Mouse (Mus musculus): ENCODE data around the gene Prune2. TPM values are rescaled to one million over a fixed set of nuclear protein-coding genes. Genes with fewer than 3 reads are reported as not detected.

Gene Prune2
- polyA plus RNA-seq, 1 experiment from 2014 or later, result 7.2 TPM

DNA sequence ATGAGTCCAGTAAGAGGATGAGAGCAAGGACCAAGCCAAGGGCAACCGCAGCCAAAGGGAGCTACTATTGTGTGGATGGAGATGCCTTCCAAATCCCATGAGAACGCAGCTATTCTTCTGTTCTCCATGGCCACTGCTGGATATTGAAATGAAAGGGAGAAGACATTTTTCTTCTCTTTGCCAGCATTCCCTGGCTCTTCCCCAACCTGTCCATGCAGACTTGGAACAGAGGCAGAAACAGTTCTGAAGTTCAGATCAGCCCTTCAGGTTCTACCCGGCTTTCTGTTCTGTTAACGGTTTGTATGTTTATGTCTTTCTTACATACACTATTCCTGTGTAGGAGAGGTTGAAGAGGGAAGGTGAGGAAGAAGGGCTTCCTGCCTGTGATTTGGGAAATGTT is 3.1 kb downstream of the Prune2 start:
- no peaks in the 10 kb centered on the region for H3K36me3 ChIP-seq
- WGBS, result 79% methylated on average over 4 of the region's 4 CpGs
- H3K9ac ChIP-seq, result no peak overlapping the region
- H3K4me3 ChIP-seq, result no peak overlapping the region
- H3K27me3 ChIP-seq (replicated peaks), result peaks cover 43% of the 10 kb centered on the region
- H3K9me3 ChIP-seq, result no peaks in the 10 kb centered on the region
- peaks cover 19% of the 10 kb centered on the region for H3K4me1 ChIP-seq
- H3K4me2 ChIP-seq, result no peak overlapping the region
- ATAC-seq (ENCODE audit: extremely low read depth, insufficient number of reproducible peaks, low FRiP score, low TSS enrichment), result no peak
- H3K27ac ChIP-seq (replicated peaks), result no peak overlapping the region

DNA sequence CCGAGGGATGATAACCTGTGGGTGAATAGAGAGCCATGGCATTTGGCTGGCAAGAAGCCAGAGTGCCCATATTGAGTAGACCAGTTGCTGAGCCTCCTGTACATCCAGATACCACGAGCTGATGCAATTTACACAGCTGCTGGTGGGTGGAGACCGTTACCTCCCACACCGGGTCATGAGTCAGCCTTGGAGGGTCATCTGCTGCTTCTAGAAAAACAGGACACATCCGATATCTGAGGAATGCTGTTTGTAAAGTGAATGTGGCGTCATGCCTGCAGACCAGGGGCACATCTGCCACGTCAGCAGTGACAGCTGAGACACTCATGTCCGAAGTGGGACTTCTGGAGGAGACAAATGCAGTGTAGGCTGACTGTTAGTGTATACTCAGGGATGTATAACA is 3.6 kb downstream of the Prune2 start:
- Histone ChIP-seq H3K4me1 (peaks cover 19% of the 10 kb centered on the region), H3K36me3 (no peaks in the 10 kb centered on the region), H3K27me3 (replicated peaks) (peaks cover 38% of the 10 kb centered on the region), H3K4me3 (no peak overlapping the region), H3K27ac (replicated peaks) (no peak overlapping the region), H3K9me3 (no peaks in the 10 kb centered on the region), H3K4me2 (no peak overlapping the region), H3K9ac (no peak overlapping the region)
- WGBS, result 22% methylated on average over 8 of the region's 8 CpGs
- no peak for ATAC-seq (ENCODE audit: extremely low read depth, insufficient number of reproducible peaks, low FRiP score, low TSS enrichment)

DNA sequence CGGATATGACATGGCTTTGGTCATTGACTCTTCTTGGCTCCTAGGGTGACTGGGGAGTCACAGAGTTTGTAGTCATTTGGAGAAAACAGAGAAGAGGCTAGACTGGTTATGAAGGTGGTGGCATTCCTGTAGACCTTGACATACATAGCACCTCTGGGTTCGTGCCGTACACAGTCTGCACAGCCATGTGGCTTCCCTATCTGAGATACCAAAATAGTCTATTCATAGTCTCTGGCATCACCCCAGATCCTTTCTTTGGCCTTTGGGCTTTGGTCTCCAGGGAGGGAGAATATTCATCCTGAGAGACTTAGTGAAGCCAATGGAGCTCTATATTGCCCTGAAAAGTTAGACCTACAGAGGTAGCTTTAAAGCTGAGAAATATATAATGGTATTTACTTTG is 5.1 kb downstream of the Prune2 start:
- H3K27ac ChIP-seq (replicated peaks), result no peak overlapping the region
- no peaks in the 10 kb centered on the region for H3K9me3 ChIP-seq
- peaks cover 15% of the 10 kb centered on the region for H3K4me1 ChIP-seq
- H3K9ac ChIP-seq, result no peak overlapping the region
- H3K4me2 ChIP-seq, result no peak overlapping the region
- WGBS, result 75% methylated on average over 3 of the region's 3 CpGs
- no peak overlapping the region for H3K4me3 ChIP-seq
- H3K36me3 ChIP-seq, result no peaks in the 10 kb centered on the region
- ATAC-seq (ENCODE audit: extremely low read depth, insufficient number of reproducible peaks, low FRiP score, low TSS enrichment), result no peak
- H3K27me3 ChIP-seq (replicated peaks), result peaks cover 27% of the 10 kb centered on the region

DNA sequence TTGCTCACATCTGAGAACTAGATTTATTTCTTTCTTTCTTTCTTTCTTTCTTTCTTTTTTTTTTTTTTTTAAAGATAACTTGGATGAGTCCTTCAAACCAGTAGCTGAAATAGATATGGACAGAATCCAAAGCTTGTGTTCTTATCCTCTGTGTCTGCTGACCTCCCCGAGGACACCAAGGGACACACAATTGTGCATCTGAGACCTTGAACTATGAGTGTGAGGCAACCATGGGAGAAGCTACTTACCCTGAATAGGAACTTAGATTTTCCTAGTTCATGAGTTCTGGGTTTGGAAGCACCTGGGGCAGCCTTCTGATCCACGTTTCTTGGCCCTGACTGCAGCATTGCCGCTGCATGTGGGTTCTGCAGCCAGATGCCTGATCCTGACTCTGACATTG is 7.3 kb downstream of the Prune2 start:
- Histone ChIP-seq H3K9me3 (no peaks in the 10 kb centered on the region), H3K4me2 (no peak overlapping the region), H3K9ac (no peak overlapping the region), H3K27me3 (replicated peaks) (peaks cover 9% of the 10 kb centered on the region; the same call in 1 of the 2 replicates), H3K27ac (replicated peaks) (no peak overlapping the region), H3K36me3 (no peaks in the 10 kb centered on the region), H3K4me3 (no peak overlapping the region), H3K4me1 (peaks cover 7% of the 10 kb centered on the region)
- 80% methylated on average over 3 of the region's 3 CpGs for WGBS
- no peak for ATAC-seq (ENCODE audit: extremely low read depth, insufficient number of reproducible peaks, low FRiP score, low TSS enrichment)

DNA sequence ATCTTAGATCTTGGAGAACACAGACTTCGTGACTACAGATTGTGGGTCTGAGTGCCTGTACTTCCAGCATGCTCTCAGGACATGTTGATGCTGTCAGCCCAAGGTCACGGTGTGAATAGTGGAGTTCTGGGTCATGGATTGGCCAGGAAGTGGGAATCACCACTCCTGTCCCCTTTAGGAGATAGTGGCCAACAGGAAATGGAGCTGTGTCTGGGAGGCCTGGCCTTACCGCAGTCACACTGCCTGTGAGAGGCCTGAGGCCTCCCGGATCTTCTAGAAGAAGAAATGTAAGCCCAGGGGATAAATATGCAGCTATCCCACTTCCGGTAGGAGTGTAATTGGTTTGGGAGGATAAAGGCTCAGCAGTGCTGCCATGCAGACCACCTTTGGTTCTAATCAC is 12.8 kb downstream of the Prune2 start:
- 55% methylated on average over 5 of the region's 5 CpGs for WGBS
- no peak for ATAC-seq (ENCODE audit: extremely low read depth, insufficient number of reproducible peaks, low FRiP score, low TSS enrichment)

DNA sequence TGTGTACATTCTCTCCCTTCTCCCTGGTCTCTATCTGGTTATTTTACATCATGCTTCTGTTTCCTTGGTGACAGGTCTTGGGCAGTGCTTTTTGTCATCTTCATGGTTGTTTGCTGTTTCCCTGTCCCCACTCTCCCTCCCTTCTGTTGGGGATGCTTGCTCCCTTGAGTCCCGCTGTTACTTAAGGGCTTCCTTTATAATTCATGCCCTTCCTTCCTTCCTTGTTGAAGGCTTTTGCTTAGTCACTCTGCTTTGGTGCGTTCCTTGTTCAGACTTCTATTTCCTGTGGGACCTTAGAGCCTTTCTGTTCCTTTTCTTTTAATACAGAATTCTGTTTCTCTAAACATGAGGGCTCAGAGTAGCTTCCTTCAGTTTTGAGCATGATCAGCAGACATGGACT is 14.7 kb downstream of the Prune2 start:
- no peaks in the 10 kb centered on the region for H3K27me3 ChIP-seq (replicated peaks)
- no peaks in the 10 kb centered on the region for H3K36me3 ChIP-seq
- H3K4me1 ChIP-seq, result no peaks in the 10 kb centered on the region
- H3K27ac ChIP-seq (replicated peaks), result no peak overlapping the region
- no peak overlapping the region for H3K4me3 ChIP-seq
- no peak overlapping the region for H3K4me2 ChIP-seq
- ATAC-seq (ENCODE audit: extremely low read depth, insufficient number of reproducible peaks, low FRiP score, low TSS enrichment), result no peak
- no peaks in the 10 kb centered on the region for H3K9me3 ChIP-seq
- WGBS, result 45% methylated on average over 2 of the region's 2 CpGs
- no peak overlapping the region for H3K9ac ChIP-seq

More for the DNA sequence above, 12.8 kb downstream of the Prune2 start:
- H3K4me2 ChIP-seq, result no peak overlapping the region
- H3K9me3 ChIP-seq, result no peaks in the 10 kb centered on the region
- H3K27me3 ChIP-seq (replicated peaks), result no peaks in the 10 kb centered on the region
- H3K36me3 ChIP-seq, result no peaks in the 10 kb centered on the region
- no peak overlapping the region for H3K4me3 ChIP-seq
- H3K27ac ChIP-seq (replicated peaks), result no peak overlapping the region
- H3K4me1 ChIP-seq, result no peaks in the 10 kb centered on the region
- H3K9ac ChIP-seq, result no peak overlapping the region

DNA sequence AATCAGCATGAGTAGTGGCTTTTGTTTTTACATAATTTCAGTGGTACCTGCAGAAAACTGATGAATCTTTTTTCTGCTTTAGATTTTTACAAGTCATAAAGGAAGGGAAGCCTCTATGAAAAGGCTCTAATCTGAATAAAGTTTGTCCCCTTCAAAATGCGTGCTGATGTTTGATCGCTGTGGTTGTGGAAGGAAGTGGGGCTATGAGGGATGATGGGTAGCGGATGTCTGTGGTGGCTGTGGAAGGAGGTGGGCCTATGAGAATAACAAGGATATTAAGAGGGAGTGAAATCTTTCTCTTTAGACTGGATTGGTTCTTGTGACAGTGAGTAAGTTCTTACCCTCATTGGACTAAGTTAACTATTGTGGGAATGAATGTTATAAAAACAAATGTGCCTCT is 23.0 kb downstream of the Prune2 start:
- ATAC-seq (ENCODE audit: extremely low read depth, insufficient number of reproducible peaks, low FRiP score, low TSS enrichment), result no peak
- Histone ChIP-seq H3K4me2 (no peak overlapping the region), H3K27me3 (replicated peaks) (no peaks in the 10 kb centered on the region), H3K9ac (no peak overlapping the region), H3K9me3 (no peaks in the 10 kb centered on the region), H3K4me1 (no peaks in the 10 kb centered on the region), H3K27ac (replicated peaks) (no peak overlapping the region), H3K36me3 (no peaks in the 10 kb centered on the region), H3K4me3 (no peak overlapping the region)
- WGBS, result 88% methylated on average over 3 of the region's 3 CpGs

DNA sequence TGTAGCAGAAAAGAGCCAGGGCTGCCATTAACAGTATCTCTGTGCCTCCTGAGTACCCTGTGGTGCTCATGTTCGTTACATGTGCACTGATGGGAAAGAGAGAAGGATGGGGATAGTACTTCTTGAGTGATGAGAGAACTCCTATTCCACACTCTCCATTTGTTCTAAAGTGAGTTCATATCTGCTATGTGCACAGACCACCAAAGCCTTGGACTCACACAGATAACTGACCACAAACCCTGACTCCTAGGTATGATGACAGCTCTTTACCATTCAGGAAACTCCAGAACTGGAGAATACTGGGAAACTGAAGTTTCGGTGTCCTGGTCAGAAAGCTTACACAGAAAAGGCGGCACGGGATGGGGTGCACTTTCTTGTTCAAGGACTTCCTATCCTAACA is 25.8 kb downstream of the Prune2 start:
- Histone ChIP-seq H3K27me3 (replicated peaks) (no peaks in the 10 kb centered on the region), H3K4me3 (no peak overlapping the region), H3K4me1 (no peaks in the 10 kb centered on the region), H3K9me3 (no peaks in the 10 kb centered on the region), H3K4me2 (no peak overlapping the region), H3K27ac (replicated peaks) (no peak overlapping the region), H3K9ac (no peak overlapping the region), H3K36me3 (no peaks in the 10 kb centered on the region)
- ATAC-seq (ENCODE audit: extremely low read depth, insufficient number of reproducible peaks, low FRiP score, low TSS enrichment), result no peak
- WGBS, result 79% methylated on average over 4 of the region's 4 CpGs

DNA sequence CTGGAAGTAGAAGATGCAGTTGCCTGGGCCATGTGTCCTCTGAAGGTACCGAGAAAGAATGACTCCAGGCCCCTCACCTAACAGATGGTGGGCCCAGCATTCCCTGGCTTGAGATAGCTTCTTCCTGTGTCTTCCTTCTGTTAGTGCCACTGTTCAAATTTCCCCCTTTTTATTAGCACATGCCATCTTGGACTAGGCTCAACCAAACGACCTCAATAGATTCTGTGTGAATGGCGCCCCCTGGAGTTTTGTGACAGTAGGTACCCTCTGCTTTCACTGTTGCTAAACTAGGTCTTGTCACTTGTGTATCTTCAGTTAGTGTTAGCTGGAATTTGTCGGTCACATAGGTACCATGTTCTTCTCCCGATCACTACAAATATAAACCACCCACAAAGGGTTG is 29.0 kb downstream of the Prune2 start:
- Histone ChIP-seq H3K9ac (no peak overlapping the region), H3K9me3 (no peaks in the 10 kb centered on the region), H3K36me3 (no peaks in the 10 kb centered on the region), H3K27ac (replicated peaks) (no peak overlapping the region), H3K4me2 (no peak overlapping the region), H3K4me3 (no peak overlapping the region), H3K4me1 (no peaks in the 10 kb centered on the region), H3K27me3 (replicated peaks) (no peaks in the 10 kb centered on the region)
- WGBS, result 41% methylated on average over 5 of the region's 5 CpGs
- ATAC-seq (ENCODE audit: extremely low read depth, insufficient number of reproducible peaks, low FRiP score, low TSS enrichment), result no peak

DNA sequence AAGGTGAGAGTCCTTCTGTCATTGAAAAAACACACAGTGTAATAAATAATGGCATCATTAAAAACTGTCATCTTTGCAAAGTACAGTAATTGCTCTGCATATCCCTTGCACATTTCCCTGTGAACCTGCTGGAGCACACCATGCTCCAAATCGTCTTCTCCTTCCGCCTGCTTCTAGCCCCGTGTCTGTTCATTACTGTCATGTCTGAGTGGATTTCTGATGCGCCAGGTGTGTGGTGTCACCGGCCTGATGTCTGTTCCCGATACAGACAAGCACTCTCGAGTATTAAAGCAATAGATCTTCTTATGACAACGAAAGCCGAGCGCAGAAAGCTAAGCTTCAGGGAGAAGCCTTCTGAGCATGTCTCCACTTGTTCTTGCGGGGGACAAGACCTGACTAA is 32.1 kb downstream of the Prune2 start:
- H3K36me3 ChIP-seq, result no peaks in the 10 kb centered on the region
- H3K4me2 ChIP-seq, result no peak overlapping the region
- 75% methylated on average over 11 of the region's 11 CpGs for WGBS
- no peak for ATAC-seq (ENCODE audit: extremely low read depth, insufficient number of reproducible peaks, low FRiP score, low TSS enrichment)
- H3K9me3 ChIP-seq, result no peaks in the 10 kb centered on the region
- H3K4me3 ChIP-seq, result no peak overlapping the region
- H3K27me3 ChIP-seq (replicated peaks), result no peaks in the 10 kb centered on the region
- no peak overlapping the region for H3K9ac ChIP-seq
- H3K4me1 ChIP-seq, result no peaks in the 10 kb centered on the region
- no peak overlapping the region for H3K27ac ChIP-seq (replicated peaks)

DNA sequence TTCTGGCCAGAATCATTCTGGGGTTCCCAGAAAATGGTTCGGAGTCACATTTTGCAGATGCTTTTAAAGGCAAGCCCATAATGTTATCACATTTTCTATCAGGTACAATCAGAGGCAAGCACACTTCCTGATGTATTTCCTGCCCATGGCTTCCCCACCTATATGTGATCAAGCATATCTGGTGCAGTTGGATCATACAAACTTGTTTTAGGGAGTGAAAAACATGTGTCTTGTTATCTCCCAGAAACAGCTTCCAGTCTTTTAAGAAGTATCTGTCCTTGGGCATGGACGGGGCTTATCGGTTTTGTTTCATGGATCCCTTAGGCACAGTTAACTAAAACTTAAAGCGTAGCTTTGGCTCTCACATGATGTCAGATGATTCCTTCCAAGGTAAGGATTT is 36.2 kb downstream of the Prune2 start:
- no peak overlapping the region for H3K4me2 ChIP-seq
- WGBS, result 54% methylated on average over 4 of the region's 4 CpGs
- H3K9me3 ChIP-seq, result no peaks in the 10 kb centered on the region
- ATAC-seq (ENCODE audit: extremely low read depth, insufficient number of reproducible peaks, low FRiP score, low TSS enrichment), result no peak
- no peak overlapping the region for H3K4me3 ChIP-seq
- H3K27me3 ChIP-seq (replicated peaks), result no peaks in the 10 kb centered on the region
- H3K27ac ChIP-seq (replicated peaks), result no peak overlapping the region
- H3K9ac ChIP-seq, result no peak overlapping the region
- no peaks in the 10 kb centered on the region for H3K4me1 ChIP-seq
- H3K36me3 ChIP-seq, result no peaks in the 10 kb centered on the region

DNA sequence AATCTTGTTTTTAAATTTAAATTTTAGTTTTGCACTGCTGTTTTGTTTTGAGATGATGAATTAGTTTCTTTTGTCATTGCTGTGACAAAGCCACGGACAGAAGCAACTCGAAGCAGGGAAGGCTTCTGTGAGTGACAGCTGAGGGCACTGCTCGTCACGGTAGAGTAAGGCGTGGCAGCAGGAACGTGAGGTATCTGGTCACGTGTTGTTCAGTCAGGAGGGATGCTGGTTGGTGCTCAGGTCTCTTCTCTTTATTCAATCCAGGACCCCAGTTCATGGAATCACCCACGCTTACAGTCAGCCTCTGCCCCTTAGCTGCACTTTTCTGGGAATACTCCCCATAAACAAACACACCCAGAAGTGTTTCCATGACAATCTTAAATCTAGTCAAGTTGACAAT is 38.3 kb downstream of the Prune2 start:
- Histone ChIP-seq H3K36me3 (no peaks in the 10 kb centered on the region), H3K27ac (replicated peaks) (no peak overlapping the region), H3K9me3 (no peaks in the 10 kb centered on the region), H3K4me1 (no peaks in the 10 kb centered on the region), H3K4me2 (no peak overlapping the region), H3K4me3 (no peak overlapping the region), H3K9ac (no peak overlapping the region), H3K27me3 (replicated peaks) (no peaks in the 10 kb centered on the region)
- WGBS, result 75% methylated on average over 8 of the region's 8 CpGs
- no peak for ATAC-seq (ENCODE audit: extremely low read depth, insufficient number of reproducible peaks, low FRiP score, low TSS enrichment)

DNA sequence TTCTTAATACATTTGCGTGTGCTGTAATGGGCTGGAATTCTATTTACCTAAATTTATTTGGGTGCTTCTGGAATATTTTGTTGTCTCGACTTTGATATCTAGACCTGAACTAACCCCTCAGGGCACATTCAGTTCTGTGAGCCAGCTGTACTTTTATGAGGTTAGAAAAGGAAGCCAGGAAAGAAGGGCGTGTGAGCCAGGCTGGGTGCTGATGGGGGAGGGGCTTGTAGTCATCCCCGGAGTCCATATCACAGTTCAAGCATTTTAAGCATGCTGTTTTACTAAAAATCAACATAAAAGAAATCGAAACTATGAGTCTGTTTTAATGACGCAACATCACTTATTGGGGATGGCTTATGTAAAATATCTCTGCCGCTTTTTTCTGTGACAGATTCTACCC is 42.0 kb downstream of the Prune2 start:
- Histone ChIP-seq H3K4me1 (no peaks in the 10 kb centered on the region), H3K27ac (replicated peaks) (no peak overlapping the region), H3K4me2 (no peak overlapping the region), H3K27me3 (replicated peaks) (no peaks in the 10 kb centered on the region), H3K9me3 (no peaks in the 10 kb centered on the region), H3K9ac (no peak overlapping the region), H3K36me3 (no peaks in the 10 kb centered on the region), H3K4me3 (no peak overlapping the region)
- 72% methylated on average over 7 of the region's 7 CpGs for WGBS
- no peak for ATAC-seq (ENCODE audit: extremely low read depth, insufficient number of reproducible peaks, low FRiP score, low TSS enrichment)

All from heart, embryonic 13.5 days (tissue).